Mouse (Mus musculus) embryonic facial prominence, embryonic 15.5 days (tissue): ENCODE results near the gene Gm32742. TPM values are rescaled to one million over a fixed set of nuclear protein-coding genes. Genes with fewer than 3 reads are reported as not detected.

Experiments
- ATAC-seq: fragments of 200-750 bp; cut with Nextera tagmentation; 2 replicates; pipeline ENCODE4 v1.8.0; 2017; ENCODE audit warnings: low read depth, moderate TSS enrichment; ENCODE audit not compliant: insufficient number of reproducible peaks, low FRiP score, low TSS enrichment
- H3K27ac ChIP-seq: fragments of 300-500 bp; sonication (generic); replicated peaks from 2 replicates; pipeline ENCODE4 v1.5.1; 2015; ENCODE audit warnings: mild to moderate bottlenecking, inconsistent platforms
- H3K27me3 ChIP-seq: fragments of 300-500 bp; sonication (generic); 2 replicates; pipeline ENCODE4 v1.6.1; 2015; ENCODE audit warnings: inconsistent platforms
- H3K36me3 ChIP-seq: fragments of 300-500 bp; sonication (generic); 2 replicates; pipeline ENCODE4 v1.6.1; 2015; ENCODE audit warnings: mild to moderate bottlenecking, inconsistent platforms
- H3K4me1 ChIP-seq: fragments of 300-500 bp; sonication (generic); 2 replicates; pipeline ENCODE4 v1.6.1; 2015; ENCODE audit warnings: inconsistent platforms
- H3K4me2 ChIP-seq: fragments of 300-500 bp; sonication (generic); replicated peaks from 2 replicates; pipeline ENCODE4 v1.6.1; 2015; ENCODE audit warnings: mild to moderate bottlenecking, inconsistent platforms
- H3K4me3 ChIP-seq: fragments of 300-500 bp; sonication (generic); replicated peaks from 2 replicates; pipeline ENCODE4 v1.5.1; 2015; ENCODE audit warnings: mild to moderate bottlenecking, inconsistent platforms
- H3K9ac ChIP-seq: fragments of 300-500 bp; sonication (generic); 2 replicates; pipeline ENCODE4 v1.6.1; 2015; ENCODE audit warnings: inconsistent platforms
- H3K9me3 ChIP-seq: fragments of 300-500 bp; sonication (generic); replicated peaks from 2 replicates; pipeline ENCODE4 v1.6.1; 2016; ENCODE audit warnings: inconsistent platforms
- WGBS: fragments of 180-500 bp; shearing (Covaris S2); methylation state at CpG from one replicate; pipeline ENCODE4 v1.1.7; 2015; 5-methylcytosine and 5-hydroxymethylcytosine counted together
- polyA plus RNA-seq: library from polyadenylated mRNA; unstranded; fragments of >200 nt; fragmentation: Nextera tagmentation; extraction: Ambion mirVana; gene quantifications from 2 replicates; pipeline ENCODE4 v1.2.1, GENCODE M21; 2015

Gene Gm32742
- polyA plus RNA-seq = 0.17 and 0.27 TPM in 2 replicates

GRCm38 (mm10) chr9:51165312-51166180, at the start of gene Gm32742:
Gm32742 (minus strand) TSS chr9:51165517.
- Histone ChIP-seq H3K9me3 (no peaks in the 10 kb centered on the region), H3K4me3 (no peak within 1 kb of the TSS), H3K9ac (no peak within 1 kb of the TSS), H3K27me3 (peaks cover 11% of the 10 kb centered on the region), H3K4me2 (no peak within 1 kb of the TSS), H3K4me1 (peaks cover 10% of the 10 kb centered on the region), H3K27ac (no peak within 1 kb of the TSS), H3K36me3 (no peaks in the 10 kb centered on the region)
- no peak for ATAC-seq
- 47% methylated on average over 6 of the region's 6 CpGs for WGBS

- no peak overlapping the region for H3K9ac ChIP-seq
- whole genome bisulfite sequencing = 83% methylated on average over 6 of the region's 6 CpGs
- H3K4me1 ChIP-seq = no peaks in the 10 kb centered on the region; the same call in 1 of the 2 replicates
- no peak overlapping the region for H3K4me3 ChIP-seq
- H3K27ac ChIP-seq = no peak overlapping the region
- ATAC-seq = no peak
- H3K36me3 ChIP-seq = no peaks in the 10 kb centered on the region
- no peak overlapping the region for H3K4me2 ChIP-seq
- H3K9me3 ChIP-seq = no peaks in the 10 kb centered on the region
- no peaks in the 10 kb centered on the region for H3K27me3 ChIP-seq
Measured at GRCm38 (mm10) chr9:51213729-51214237, 48.5 kb upstream of the Gm32742 start.

- Histone ChIP-seq H3K9me3 (no peaks in the 10 kb centered on the region), H3K4me2 (no peak within 1 kb of the TSS), H3K27me3 (no peaks in the 10 kb centered on the region), H3K27ac (no peak within 1 kb of the TSS), H3K4me3 (no peak within 1 kb of the TSS), H3K36me3 (no peaks in the 10 kb centered on the region), H3K9ac (no peak within 1 kb of the TSS), H3K4me1 (no peaks in the 10 kb centered on the region; the same call in 1 of the 2 replicates)
- ATAC-seq = no peak
- WGBS = 75% methylated on average over 20 of the region's 20 CpGs
Measured at GRCm38 (mm10) chr9:51213023-51213728, 47.9 kb upstream of the Gm32742 start, which contains the start of gene Pou2af1. Pou2af1 (plus strand) TSS chr9:51213708.

GRCm38 (mm10) chr9:51211191-51211590, 45.9 kb upstream of the Gm32742 start:
- H3K36me3 ChIP-seq = no peaks in the 10 kb centered on the region
- no peak overlapping the region for H3K4me2 ChIP-seq
- no peaks in the 10 kb centered on the region for H3K9me3 ChIP-seq
- H3K4me1 ChIP-seq = no peaks in the 10 kb centered on the region; the same call in 1 of the 2 replicates
- WGBS = 62% methylated on average over 6 of the region's 6 CpGs
- no peaks in the 10 kb centered on the region for H3K27me3 ChIP-seq
- ATAC-seq = no peak
- H3K9ac ChIP-seq = no peak overlapping the region
- H3K27ac ChIP-seq = no peak overlapping the region
- H3K4me3 ChIP-seq = no peak overlapping the region

- H3K4me1 ChIP-seq = no peaks in the 10 kb centered on the region
- no peaks in the 10 kb centered on the region for H3K36me3 ChIP-seq
- H3K9ac ChIP-seq = no peak overlapping the region
- H3K4me3 ChIP-seq = no peak overlapping the region
- no peak overlapping the region for H3K27ac ChIP-seq
- H3K27me3 ChIP-seq = no peaks in the 10 kb centered on the region
- 78% methylated on average over 2 of the region's 2 CpGs for WGBS
- H3K4me2 ChIP-seq = no peak overlapping the region
- H3K9me3 ChIP-seq = no peaks in the 10 kb centered on the region
- ATAC-seq = no peak
Measured at GRCm38 (mm10) chr9:51208974-51209332, 43.6 kb upstream of the Gm32742 start.

GRCm38 (mm10) chr9:51194790-51195189, 29.5 kb upstream of the Gm32742 start:
- Histone ChIP-seq H3K4me1 (no peaks in the 10 kb centered on the region), H3K36me3 (no peaks in the 10 kb centered on the region), H3K4me3 (no peak overlapping the region), H3K27me3 (no peaks in the 10 kb centered on the region), H3K4me2 (no peak overlapping the region), H3K27ac (no peak overlapping the region), H3K9ac (no peak overlapping the region), H3K9me3 (no peaks in the 10 kb centered on the region)
- WGBS = 73% methylated on average over 4 of the region's 4 CpGs
- ATAC-seq = no peak

- no peaks in the 10 kb centered on the region for H3K36me3 ChIP-seq
- H3K9ac ChIP-seq = no peak overlapping the region
- ATAC-seq = no peak
- no peak overlapping the region for H3K27ac ChIP-seq
- no peaks in the 10 kb centered on the region for H3K4me1 ChIP-seq
- H3K27me3 ChIP-seq = no peaks in the 10 kb centered on the region
- H3K4me2 ChIP-seq = no peak overlapping the region
- H3K9me3 ChIP-seq = no peaks in the 10 kb centered on the region
- WGBS = 85% methylated on average over 3 of the region's 3 CpGs
- H3K4me3 ChIP-seq = no peak overlapping the region
Measured at GRCm38 (mm10) chr9:51190655-51191054, 25.3 kb upstream of the Gm32742 start.

GRCm38 (mm10) chr9:51185871-51186270, 20.6 kb upstream of the Gm32742 start:
- Histone ChIP-seq H3K4me2 (no peak overlapping the region), H3K27ac (no peak overlapping the region), H3K9me3 (no peaks in the 10 kb centered on the region), H3K27me3 (no peaks in the 10 kb centered on the region), H3K4me3 (no peak overlapping the region), H3K36me3 (no peaks in the 10 kb centered on the region), H3K4me1 (no peaks in the 10 kb centered on the region), H3K9ac (no peak overlapping the region)
- WGBS = 63% methylated on average over 5 of the region's 5 CpGs
- ATAC-seq = no peak

GRCm38 (mm10) chr9:51185386-51185785, 20.1 kb upstream of the Gm32742 start:
- no peak overlapping the region for H3K27ac ChIP-seq
- H3K27me3 ChIP-seq = no peaks in the 10 kb centered on the region
- no peak overlapping the region for H3K9ac ChIP-seq
- H3K4me2 ChIP-seq = no peak overlapping the region
- H3K9me3 ChIP-seq = no peaks in the 10 kb centered on the region
- ATAC-seq = no peak
- 73% methylated on average over 4 of the region's 4 CpGs for WGBS
- H3K36me3 ChIP-seq = no peaks in the 10 kb centered on the region
- no peaks in the 10 kb centered on the region for H3K4me1 ChIP-seq
- no peak overlapping the region for H3K4me3 ChIP-seq

- H3K9ac ChIP-seq = no peak overlapping the region
- H3K27me3 ChIP-seq = no peaks in the 10 kb centered on the region
- H3K4me1 ChIP-seq = no peaks in the 10 kb centered on the region
- no peaks in the 10 kb centered on the region for H3K36me3 ChIP-seq
- no peak overlapping the region for H3K4me2 ChIP-seq
- no peaks in the 10 kb centered on the region for H3K9me3 ChIP-seq
- 69% methylated on average over 15 of the region's 15 CpGs for WGBS
- H3K27ac ChIP-seq = no peak overlapping the region
- ATAC-seq = no peak
- H3K4me3 ChIP-seq = no peak overlapping the region
Measured at GRCm38 (mm10) chr9:51182716-51183710, 17.7 kb upstream of the Gm32742 start.
